7 mouse cellular contexts compared by ENCODE assay signal in genomic region chr3:89165268-89165870, GRCm38 (mm10). TPM values are rescaled to one million over a fixed set of nuclear protein-coding genes. Genes with fewer than 3 reads are reported as not detected.
DNase-seq lines count a peak whose midpoint lies in the region; ATAC-seq and TF ChIP-seq lines count a peak whose summit lies in the region.

No protein-coding gene starts in this region.

- no peaks in the 10 kb centered on the region for H3K9me3 ChIP-seq in lung, embryonic 16.5 days (ENCODE audit: control insufficient read depth, low read length)
- no peaks in the 10 kb centered on the region for H3K9me3 ChIP-seq in embryonic facial prominence, embryonic 15.5 days (replicated peaks)
- H3K9me3 ChIP-seq in intestine, postnatal 0 days (ENCODE audit: control insufficient read depth): no peaks in the 10 kb centered on the region

- TF ChIP-seq CTCF in intestine, postnatal 0 days (IDR thresholded peaks at IDR 0.05; ENCODE audit: low read depth): no peak
- TF ChIP-seq CTCF in small intestine, adult 2 months (IDR thresholded peaks at IDR 0.05; ENCODE audit: extremely low read depth, insufficient read length, insufficient replicate concordance, low read depth, low read length): no peak

- H3K9ac ChIP-seq in lung, embryonic 16.5 days (ENCODE audit: low read length): peak overlapping the region; percentile 99
- H3K9ac ChIP-seq in embryonic facial prominence, embryonic 15.5 days: peak overlapping the region; percentile 98
- peak overlapping the region; percentile 75 for H3K9ac ChIP-seq in intestine, postnatal 0 days (ENCODE audit: low read depth, low read length)

- ATAC-seq in lung, embryonic 16.5 days (ENCODE audit: low read depth): no peak
- ATAC-seq in embryonic facial prominence, embryonic 15.5 days (ENCODE audit: insufficient number of reproducible peaks, low FRiP score, low TSS enrichment, low read depth): no peak
- no peak for ATAC-seq in intestine, postnatal 0 days

- no peaks in the 10 kb centered on the region for H3K27me3 ChIP-seq in lung, embryonic 16.5 days (ENCODE audit: control insufficient read depth, insufficient read depth, low read depth, low read length)
- no peaks in the 10 kb centered on the region for H3K27me3 ChIP-seq in embryonic facial prominence, embryonic 15.5 days
- no peaks in the 10 kb centered on the region for H3K27me3 ChIP-seq in intestine, postnatal 0 days (replicated peaks; ENCODE audit: control insufficient read depth, insufficient read depth, low read length)
- no peaks in the 10 kb centered on the region for H3K27me3 ChIP-seq in small intestine, adult 2 months (ENCODE audit: control insufficient read depth, insufficient read depth, low read length)

- TF ChIP-seq POLR2A in small intestine, adult 2 months (IDR thresholded peaks at IDR 0.05; ENCODE audit: low read depth, low read length): no peak

- H3K27ac ChIP-seq in lung, embryonic 16.5 days (ENCODE audit: low read length): peak overlapping the region; percentile 97
- H3K27ac ChIP-seq in embryonic facial prominence, embryonic 15.5 days (replicated peaks): peak overlapping the region; percentile 98
- peak overlapping the region; percentile 92 for H3K27ac ChIP-seq in intestine, postnatal 0 days (ENCODE audit: low read depth, low read length)
- H3K27ac ChIP-seq in small intestine, adult 2 months (ENCODE audit: insufficient read depth, low read depth, low read length): peak overlapping the region; percentile 79

- peak overlapping the region; percentile 87 for H3K4me3 ChIP-seq in lung, embryonic 16.5 days (ENCODE audit: low read length)
- peak overlapping the region; percentile 89 for H3K4me3 ChIP-seq in embryonic facial prominence, embryonic 15.5 days (replicated peaks)
- H3K4me3 ChIP-seq in intestine, postnatal 0 days (ENCODE audit: low read depth, low read length): peak overlapping the region; percentile 72
- peak overlapping the region; percentile 99 for H3K4me3 ChIP-seq in small intestine, adult 2 months (ENCODE audit: low read depth, low read length)

- 12% methylated on average over 12 of the region's 12 CpGs for WGBS in lung, embryonic 16.5 days
- WGBS in embryonic facial prominence, embryonic 15.5 days: 10% methylated on average over 12 of the region's 12 CpGs
- 14% methylated on average over 12 of the region's 12 CpGs for WGBS in intestine, postnatal 0 days
- 7% methylated on average over 12 of the region's 12 CpGs for WGBS in small intestine, adult 2 months

- H3K36me3 ChIP-seq in lung, embryonic 16.5 days (ENCODE audit: control insufficient read depth, insufficient read depth, low read length): peaks cover 23% of the 10 kb centered on the region
- peaks cover 29% of the 10 kb centered on the region for H3K36me3 ChIP-seq in embryonic facial prominence, embryonic 15.5 days
- peaks cover 32% of the 10 kb centered on the region for H3K36me3 ChIP-seq in intestine, postnatal 0 days (ENCODE audit: control insufficient read depth, insufficient read depth)
- H3K36me3 ChIP-seq in small intestine, adult 2 months (ENCODE audit: control insufficient read depth, insufficient read depth, low read length): peaks cover 34% of the 10 kb centered on the region

- H3K4me2 ChIP-seq in lung, embryonic 16.5 days (ENCODE audit: low read depth, low read length): peak overlapping the region; percentile 71
- H3K4me2 ChIP-seq in embryonic facial prominence, embryonic 15.5 days (replicated peaks): peak overlapping the region; percentile 70
- H3K4me2 ChIP-seq in intestine, postnatal 0 days (replicated peaks; ENCODE audit: low read depth): peak overlapping the region; percentile 59

- no peak for DNase-seq in lung, adult 18-20 months
- DNase-seq in layer of hippocampus, adult 8-10 months (ENCODE audit: low spot score in 2 of 2): no peak
- no peak for DNase-seq in ovary, adult 18-20 months (ENCODE audit: low spot score)

- H3K4me1 ChIP-seq in lung, embryonic 16.5 days (replicated peaks; ENCODE audit: control insufficient read depth, insufficient read depth, low read length): peaks cover 17% of the 10 kb centered on the region
- peaks cover 21% of the 10 kb centered on the region for H3K4me1 ChIP-seq in embryonic facial prominence, embryonic 15.5 days
- no peaks in the 10 kb centered on the region; the same call in 1 of the 2 replicates for H3K4me1 ChIP-seq in intestine, postnatal 0 days (replicated peaks; ENCODE audit: control insufficient read depth, insufficient read depth, low read length)
- H3K4me1 ChIP-seq in small intestine, adult 2 months (ENCODE audit: control insufficient read depth, insufficient read depth, insufficient read length, low read length): peaks cover 3% of the 10 kb centered on the region; the same call in 1 of the 2 replicates

RNA-seq across cellular contexts. Expression of gene Clk2, which starts 0.8 kb away (rescaled TPM):
- 22.7 and 25.1 TPM in 2 replicates for polyA plus RNA-seq in lung, embryonic 16.5 days (2015; fragmentation: Nextera tagmentation; extraction: Ambion mirVana)
- 29.9 and 33.6 TPM in 2 replicates for polyA plus RNA-seq in embryonic facial prominence, embryonic 15.5 days (2015; fragmentation: Nextera tagmentation; extraction: Ambion mirVana)
- 8.5 and 8.6 TPM in 2 replicates for polyA plus RNA-seq in intestine, postnatal 0 days (2015; fragmentation: Nextera tagmentation; extraction: Ambion mirVana)
- polyA plus RNA-seq in small intestine, adult 2 months (2012; rRNA removed): 20.6 and 27.7 TPM in 2 replicates
- 10 to 100 TPM; 44.5 to 54.1 (median 48.9) TPM for total RNA-seq in layer of hippocampus, adult 8-10 months (2022)

RNA-seq across cellular contexts. Expression of gene Hcn3, which starts 5.4 kb away (rescaled TPM):
- polyA plus RNA-seq in lung, embryonic 16.5 days (2015; fragmentation: Nextera tagmentation; extraction: Ambion mirVana): 1.1 and 1.6 TPM in 2 replicates
- polyA plus RNA-seq in embryonic facial prominence, embryonic 15.5 days (2015; fragmentation: Nextera tagmentation; extraction: Ambion mirVana): 3.0 and 3.2 TPM in 2 replicates
- polyA plus RNA-seq in intestine, postnatal 0 days (2015; fragmentation: Nextera tagmentation; extraction: Ambion mirVana): 1.1 TPM in 2 replicates
- polyA plus RNA-seq in small intestine, adult 2 months (2012; rRNA removed): 0.30 and 1.3 TPM in 2 replicates
- 10 to 100 TPM; 13.3 to 15.2 (median 14.2) TPM for total RNA-seq in layer of hippocampus, adult 8-10 months (2022)

RNA-seq across cellular contexts. Expression of gene Scamp3, which starts 11.9 kb away (rescaled TPM):
- polyA plus RNA-seq in lung, embryonic 16.5 days (2015; fragmentation: Nextera tagmentation; extraction: Ambion mirVana): 109 and 115 TPM in 2 replicates
- 108 and 109 TPM in 2 replicates for polyA plus RNA-seq in embryonic facial prominence, embryonic 15.5 days (2015; fragmentation: Nextera tagmentation; extraction: Ambion mirVana)
- 80.5 and 86.3 TPM in 2 replicates for polyA plus RNA-seq in intestine, postnatal 0 days (2015; fragmentation: Nextera tagmentation; extraction: Ambion mirVana)
- polyA plus RNA-seq in small intestine, adult 2 months (2012; rRNA removed): 57.0 and 96.1 TPM in 2 replicates
- total RNA-seq in layer of hippocampus, adult 8-10 months (2022): 10 to 100 TPM; 66.2 to 72.5 (median 69.1) TPM

RNA-seq across cellular contexts. Expression of gene Fam189b, which starts 17.6 kb away (rescaled TPM):
- 19.4 and 22.2 TPM in 2 replicates for polyA plus RNA-seq in lung, embryonic 16.5 days (2015; fragmentation: Nextera tagmentation; extraction: Ambion mirVana)
- 34.9 and 37.0 TPM in 2 replicates for polyA plus RNA-seq in embryonic facial prominence, embryonic 15.5 days (2015; fragmentation: Nextera tagmentation; extraction: Ambion mirVana)
- polyA plus RNA-seq in intestine, postnatal 0 days (2015; fragmentation: Nextera tagmentation; extraction: Ambion mirVana): 4.9 and 5.9 TPM in 2 replicates
- 14.0 and 19.4 TPM in 2 replicates for polyA plus RNA-seq in small intestine, adult 2 months (2012; rRNA removed)
- 10 to 100 TPM; 52.6 to 54.5 (median 53.5) TPM for total RNA-seq in layer of hippocampus, adult 8-10 months (2022)

RNA-seq across cellular contexts. Expression of gene Pklr, which starts 29.4 kb away (rescaled TPM):
- 0.18 and 1.3 TPM in 2 replicates for polyA plus RNA-seq in lung, embryonic 16.5 days (2015; fragmentation: Nextera tagmentation; extraction: Ambion mirVana)
- polyA plus RNA-seq in embryonic facial prominence, embryonic 15.5 days (2015; fragmentation: Nextera tagmentation; extraction: Ambion mirVana): 0.15 TPM in 1 of 2 replicates, not detected in the other
- 91.8 and 103 TPM in 2 replicates for polyA plus RNA-seq in intestine, postnatal 0 days (2015; fragmentation: Nextera tagmentation; extraction: Ambion mirVana)
- 264 and 580 TPM in 2 replicates for polyA plus RNA-seq in small intestine, adult 2 months (2012; rRNA removed)
- total RNA-seq in layer of hippocampus, adult 8-10 months (2022): under 1 TPM in 1 of 4 experiments, not detected in 3; 0.14 TPM
